Mouse (Mus musculus) hindbrain, embryonic 12.5 days (tissue): ENCODE data around the gene Lrrc3c. TPM values are rescaled to one million over a fixed set of nuclear protein-coding genes. Genes with fewer than 3 reads are reported as not detected.

ENCODE experiments used
- ATAC-seq: fragments of 200-750 bp; cut with Nextera tagmentation; 2 replicates; pipeline ENCODE4 v1.8.0; 2017; ENCODE audit warnings: moderate TSS enrichment; ENCODE audit not compliant: low FRiP score
- H3K27ac ChIP-seq: fragments of 300-500 bp; sonication (generic); 2 replicates; pipeline ENCODE4 v1.5.1; 2016; ENCODE audit warnings: mild to moderate bottlenecking
- H3K27me3 ChIP-seq: fragments of 300-500 bp; sonication (generic); 2 replicates; pipeline ENCODE4 v1.6.1; 2016; ENCODE audit warnings: mild to moderate bottlenecking
- H3K36me3 ChIP-seq: fragments of 300-500 bp; sonication (generic); 2 replicates; pipeline ENCODE4 v1.6.1; 2016; ENCODE audit warnings: mild to moderate bottlenecking
- H3K4me1 ChIP-seq: fragments of 300-500 bp; sonication (generic); 2 replicates; pipeline ENCODE4 v1.6.1; 2016
- H3K4me2 ChIP-seq: fragments of 300-500 bp; sonication (generic); replicated peaks from 2 replicates; pipeline ENCODE4 v1.6.1; 2016; ENCODE audit warnings: mild to moderate bottlenecking
- H3K4me3 ChIP-seq: fragments of 300-500 bp; sonication (generic); 2 replicates; pipeline ENCODE4 v1.5.1; 2016; ENCODE audit warnings: mild to moderate bottlenecking
- H3K9ac ChIP-seq: fragments of 300-500 bp; sonication (generic); 2 replicates; pipeline ENCODE4 v1.6.1; 2016; ENCODE audit warnings: mild to moderate bottlenecking, moderate library complexity
- H3K9me3 ChIP-seq: fragments of 300-500 bp; sonication (generic); replicated peaks from 2 replicates; pipeline ENCODE4 v1.6.1; 2016; ENCODE audit warnings: mild to moderate bottlenecking
- WGBS: fragments of 180-500 bp; shearing (Covaris S2); methylation state at CpG from one replicate; pipeline ENCODE4 v1.1.7; 2016; 5-methylcytosine and 5-hydroxymethylcytosine counted together
- polyA plus RNA-seq: library from polyadenylated mRNA; unstranded; fragments of >200 nt; fragmentation: Nextera tagmentation; extraction: Ambion mirVana; gene quantifications from 2 replicates; pipeline ENCODE4 v1.2.1, GENCODE M21; 2016

The Lrrc3c gene
- polyA plus RNA-seq, 1 experiment from 2014 or later = not detected

DNA sequence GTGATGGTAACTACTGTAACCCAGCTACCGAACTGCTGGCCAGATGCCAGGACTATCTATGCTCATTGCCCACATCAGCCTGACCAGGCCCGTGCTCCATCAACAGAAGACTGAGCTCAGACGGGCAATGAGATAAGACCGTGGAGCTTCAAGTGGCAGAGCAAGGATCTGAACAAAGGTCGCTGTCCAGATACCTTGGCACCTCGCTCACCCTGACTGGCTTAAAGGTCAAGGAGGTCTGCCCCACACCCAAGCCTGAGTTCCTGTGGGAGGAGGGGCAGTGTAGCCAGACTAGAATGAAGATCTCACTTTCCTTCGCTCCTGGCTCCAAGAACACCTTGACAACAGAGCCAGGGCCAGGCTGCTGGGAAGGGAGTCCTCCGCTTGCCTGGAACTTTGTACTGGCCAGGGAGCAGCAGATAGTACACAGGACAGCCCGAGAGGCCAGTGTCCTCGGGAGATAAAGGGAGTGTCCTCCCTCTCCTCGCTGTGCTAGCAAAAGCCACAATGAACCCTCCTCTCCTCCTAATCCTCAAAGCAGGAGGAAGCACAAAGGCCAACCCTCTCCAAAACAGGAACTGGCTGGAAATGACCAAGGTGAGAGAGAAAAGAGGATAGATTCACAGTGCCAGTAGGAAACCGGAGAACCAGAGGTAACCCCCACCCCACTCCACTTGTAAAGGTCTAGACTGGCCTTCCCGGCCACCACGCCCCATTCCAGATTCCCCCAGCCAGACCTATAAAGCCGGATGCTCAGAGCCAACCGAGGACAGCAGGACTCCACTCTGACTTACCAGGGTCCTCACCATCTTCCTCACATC, 17.6 kb upstream of the Lrrc3c start:
- Histone ChIP-seq H3K4me2 (no peak overlapping the region), H3K9me3 (no peaks in the 10 kb centered on the region), H3K9ac (no peak overlapping the region), H3K27me3 (0 out of 2 replicates have a peak, but pooled peaks cover 2% of the 10 kb centered on the region), H3K36me3 (peaks cover 32% of the 10 kb centered on the region), H3K27ac (no peak overlapping the region), H3K4me1 (peaks cover 9% of the 10 kb centered on the region), H3K4me3 (no peak overlapping the region)
- no peak for ATAC-seq
- 82% methylated on average over 16 of the region's 16 CpGs for WGBS

DNA sequence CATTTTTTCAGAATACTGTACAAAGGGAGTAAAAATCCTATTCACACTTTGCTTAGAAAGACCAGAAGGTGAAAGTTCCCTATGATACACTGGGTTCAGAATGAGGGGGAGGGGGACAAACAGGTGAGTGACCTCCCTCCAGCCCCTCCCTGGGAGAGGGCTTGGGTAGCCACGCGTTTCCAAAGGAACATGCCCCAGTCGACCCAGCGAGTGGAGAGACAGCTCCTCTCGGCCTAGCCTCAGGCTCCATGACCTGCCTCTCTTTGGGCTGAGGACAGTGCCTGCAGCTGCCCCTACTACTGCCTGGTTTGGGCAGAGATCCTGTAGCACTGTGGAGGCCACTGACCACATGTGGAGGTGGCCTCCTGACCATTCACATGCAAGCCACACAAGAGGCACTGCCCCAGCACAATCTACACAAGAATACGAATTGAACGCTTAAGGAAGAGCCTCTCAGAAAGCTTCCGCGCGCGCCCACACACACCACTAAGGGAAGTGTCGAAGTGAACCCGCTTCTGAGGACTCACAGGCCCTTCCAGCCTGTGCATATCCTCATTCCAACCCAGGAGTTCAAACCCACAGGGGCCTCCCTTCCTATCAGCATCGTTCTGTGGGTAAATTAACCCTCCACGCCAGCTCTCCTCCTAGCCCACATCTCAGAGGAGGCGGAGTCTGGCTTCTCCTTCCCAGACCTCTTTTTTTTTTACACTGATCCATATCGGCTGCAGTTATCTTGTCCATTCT, 16.6 kb upstream of the Lrrc3c start:
- no peak overlapping the region for H3K4me3 ChIP-seq
- 71% methylated on average over 17 of the region's 17 CpGs for WGBS
- peaks cover 19% of the 10 kb centered on the region for H3K4me1 ChIP-seq
- no peak overlapping the region for H3K9ac ChIP-seq
- H3K9me3 ChIP-seq = no peaks in the 10 kb centered on the region
- no peak overlapping the region for H3K4me2 ChIP-seq
- peaks cover 32% of the 10 kb centered on the region for H3K36me3 ChIP-seq
- no peak overlapping the region for H3K27ac ChIP-seq
- H3K27me3 ChIP-seq = no peaks in the 10 kb centered on the region
- no peak for ATAC-seq

DNA sequence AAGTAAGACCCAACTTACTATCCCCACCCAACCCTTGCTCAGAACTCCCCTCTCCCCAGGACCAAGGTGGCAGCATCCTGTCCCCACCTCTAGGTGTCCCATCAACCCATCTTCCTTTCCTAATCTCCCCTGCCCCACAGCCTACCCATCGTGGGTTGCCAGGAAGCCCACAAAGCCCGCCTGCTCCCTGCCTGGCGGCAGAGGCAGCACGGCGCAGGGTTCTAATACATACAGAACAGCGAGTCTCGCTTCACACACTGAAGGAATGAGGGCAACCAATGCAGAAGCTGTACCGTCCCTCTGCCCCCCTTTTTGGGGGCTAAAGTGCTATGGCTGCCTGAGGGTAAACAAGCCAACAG, 16.1 kb upstream of the Lrrc3c start:
- no peaks in the 10 kb centered on the region for H3K9me3 ChIP-seq
- no peaks in the 10 kb centered on the region for H3K27me3 ChIP-seq
- 81% methylated on average over 8 of the region's 8 CpGs for WGBS
- ATAC-seq = no peak
- H3K4me3 ChIP-seq = no peak overlapping the region
- H3K36me3 ChIP-seq = peaks cover 32% of the 10 kb centered on the region
- no peak overlapping the region for H3K27ac ChIP-seq
- H3K9ac ChIP-seq = no peak overlapping the region
- peaks cover 20% of the 10 kb centered on the region for H3K4me1 ChIP-seq
- no peak overlapping the region for H3K4me2 ChIP-seq

DNA sequence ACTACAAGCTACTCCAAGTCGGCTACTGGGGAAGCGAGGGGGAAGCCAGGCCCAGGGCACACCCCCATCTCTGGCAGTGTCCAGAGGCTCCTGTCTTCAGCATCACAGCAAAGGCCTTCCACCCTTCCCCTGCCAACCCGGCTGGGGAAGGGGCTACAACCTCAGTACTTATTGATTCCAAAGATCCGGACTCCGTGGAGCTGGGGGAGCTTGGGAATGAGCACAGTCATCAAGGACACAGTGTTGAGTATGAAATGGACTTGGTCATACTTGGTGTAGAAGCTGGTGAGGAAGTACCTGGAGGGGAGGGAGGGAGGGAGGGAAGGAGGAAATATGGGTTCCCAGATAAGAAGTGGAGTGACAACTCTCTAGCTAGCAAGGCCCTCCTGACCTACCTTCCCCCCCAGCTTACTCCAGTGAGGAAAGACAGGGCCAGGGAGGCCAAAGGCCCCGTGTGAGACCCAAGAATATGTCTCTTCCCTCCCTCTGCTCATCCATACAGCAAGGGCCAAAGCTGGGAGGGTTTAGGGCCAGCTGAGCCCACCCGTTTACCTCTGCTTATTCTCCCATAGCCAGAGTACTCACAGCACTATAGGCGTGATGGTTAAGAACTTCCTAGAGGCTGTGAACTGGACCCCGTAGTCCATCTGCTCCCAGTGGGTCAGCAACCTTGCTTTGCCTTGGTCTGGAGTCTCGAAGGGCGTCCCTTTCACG, 15.4 kb upstream of the Lrrc3c start:
- H3K9ac ChIP-seq = no peak overlapping the region
- H3K36me3 ChIP-seq = peaks cover 32% of the 10 kb centered on the region
- H3K9me3 ChIP-seq = no peaks in the 10 kb centered on the region
- WGBS = 91% methylated on average over 12 of the region's 12 CpGs
- no peak overlapping the region for H3K4me3 ChIP-seq
- no peak for ATAC-seq
- peaks cover 25% of the 10 kb centered on the region for H3K4me1 ChIP-seq
- no peak overlapping the region for H3K4me2 ChIP-seq
- no peaks in the 10 kb centered on the region for H3K27me3 ChIP-seq
- H3K27ac ChIP-seq = no peak overlapping the region; the same call in 1 of the 2 replicates

DNA sequence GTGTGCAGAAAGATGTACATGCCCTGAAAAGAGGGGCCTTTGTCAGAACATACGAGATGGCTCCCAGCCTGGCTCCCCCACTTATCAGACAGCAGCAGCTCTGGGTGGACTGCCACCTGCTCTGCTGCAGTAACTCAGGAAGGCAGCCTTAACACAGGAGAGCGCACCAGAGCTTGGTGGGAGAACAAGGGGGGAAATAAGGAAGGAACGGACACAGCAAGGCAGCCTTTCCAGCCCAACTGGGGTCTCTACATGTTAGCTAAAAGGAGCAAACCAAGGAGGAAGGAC, 14.9 kb upstream of the Lrrc3c start:
- H3K4me3 ChIP-seq = no peak overlapping the region
- ATAC-seq = no peak
- H3K27ac ChIP-seq = no peak overlapping the region; the same call in 1 of the 2 replicates
- peaks cover 30% of the 10 kb centered on the region for H3K4me1 ChIP-seq
- H3K27me3 ChIP-seq = no peaks in the 10 kb centered on the region
- peak overlapping the region; percentile 8; the same call in 1 of the 2 replicates for H3K9ac ChIP-seq
- no peak overlapping the region for H3K4me2 ChIP-seq
- H3K9me3 ChIP-seq = no peaks in the 10 kb centered on the region
- 88% methylated on average over 3 of the region's 3 CpGs for WGBS
- H3K36me3 ChIP-seq = peaks cover 32% of the 10 kb centered on the region

DNA sequence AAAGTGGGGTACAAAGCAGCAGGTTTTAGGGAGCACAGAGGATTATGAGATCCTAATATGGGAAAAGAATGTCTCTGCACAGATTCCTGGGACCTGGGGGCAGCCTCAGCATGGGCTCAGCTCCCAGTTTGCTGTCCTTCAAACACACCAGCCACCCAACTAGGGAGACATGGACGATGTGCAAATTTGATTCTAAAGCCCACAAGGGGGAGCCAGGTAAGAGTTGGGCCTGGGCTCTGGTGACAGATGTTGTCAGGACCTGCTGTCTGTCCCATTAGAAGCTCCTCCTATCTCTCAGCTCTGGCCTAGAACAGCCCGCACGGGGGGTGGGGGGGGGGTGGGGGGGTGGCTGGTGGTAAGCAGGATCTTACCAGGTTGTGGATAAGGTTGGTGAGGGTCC, 14.5 kb upstream of the Lrrc3c start:
- Histone ChIP-seq H3K4me1 (peaks cover 33% of the 10 kb centered on the region), H3K4me2 (no peak overlapping the region), H3K27me3 (no peaks in the 10 kb centered on the region), H3K36me3 (peaks cover 32% of the 10 kb centered on the region), H3K9ac (peak overlapping the region; percentile 8; the same call in 1 of the 2 replicates), H3K9me3 (no peaks in the 10 kb centered on the region), H3K4me3 (no peak overlapping the region), H3K27ac (no peak overlapping the region)
- ATAC-seq = no peak
- 39% methylated on average over 3 of the region's 3 CpGs for WGBS

DNA sequence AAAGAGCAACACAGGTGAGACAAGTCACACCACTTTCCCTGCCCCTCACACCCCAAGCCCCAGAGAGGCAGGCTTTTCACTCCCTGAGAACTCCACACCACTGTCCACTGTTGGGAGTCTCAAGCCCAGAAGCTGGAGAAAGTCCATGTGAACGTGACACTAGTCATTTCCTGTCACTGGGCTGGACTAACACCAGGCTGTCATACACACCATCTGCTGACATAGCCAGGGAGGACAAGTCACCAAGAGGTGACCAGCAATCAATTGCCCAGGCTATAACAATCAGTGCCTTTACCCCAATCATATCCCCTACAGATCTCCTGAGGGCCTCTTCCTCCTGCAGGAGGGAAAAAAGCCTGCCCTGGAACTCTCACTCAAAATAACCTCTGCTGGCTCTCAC, 13.9 kb upstream of the Lrrc3c start:
- ATAC-seq = no peak
- H3K4me2 ChIP-seq = no peak overlapping the region
- H3K9me3 ChIP-seq = no peaks in the 10 kb centered on the region
- H3K27me3 ChIP-seq = no peaks in the 10 kb centered on the region
- peaks cover 32% of the 10 kb centered on the region for H3K36me3 ChIP-seq
- no peak overlapping the region for H3K27ac ChIP-seq
- peaks cover 34% of the 10 kb centered on the region for H3K4me1 ChIP-seq
- 67% methylated on average over 1 of the region's 1 CpGs for WGBS
- H3K4me3 ChIP-seq = no peak overlapping the region
- H3K9ac ChIP-seq = no peak overlapping the region

DNA sequence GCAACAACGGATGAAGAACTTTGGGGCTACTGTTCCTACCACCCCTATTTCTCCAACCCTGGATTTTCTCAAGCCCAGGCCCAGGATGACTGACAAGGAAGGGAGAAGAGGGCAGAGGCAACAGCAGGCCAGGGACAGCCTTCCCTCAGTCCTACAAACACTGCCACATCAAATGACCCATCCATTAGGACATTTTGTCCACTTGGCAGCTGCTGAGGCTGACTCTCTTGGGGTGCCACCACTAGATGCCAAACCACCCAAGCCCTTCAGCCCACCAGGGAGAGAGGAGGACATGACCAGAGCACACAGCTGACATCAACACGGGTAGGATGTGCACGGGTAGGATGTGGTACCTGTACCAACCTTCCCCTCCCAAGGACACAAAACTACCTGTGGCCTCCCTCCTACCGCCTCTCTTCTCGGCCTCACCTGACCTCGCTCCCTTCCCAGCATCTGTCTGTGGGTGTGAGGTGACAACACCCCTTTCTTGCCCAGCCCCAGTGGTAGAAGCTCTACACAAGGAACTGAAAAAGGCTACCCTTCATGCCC, 13.4 kb upstream of the Lrrc3c start:
- Histone ChIP-seq H3K4me2 (no peak overlapping the region; the same call in 1 of the 2 replicates), H3K27me3 (no peaks in the 10 kb centered on the region), H3K9ac (no peak overlapping the region), H3K4me1 (peaks cover 34% of the 10 kb centered on the region), H3K9me3 (no peaks in the 10 kb centered on the region), H3K4me3 (no peak overlapping the region), H3K27ac (no peak overlapping the region), H3K36me3 (peaks cover 32% of the 10 kb centered on the region)
- ATAC-seq = no peak
- WGBS = 96% methylated on average over 6 of the region's 6 CpGs

GRCm38 (mm10) chr11:98586087-98586891, 11.8 kb upstream of the Lrrc3c start:
- Histone ChIP-seq H3K36me3 (peaks cover 23% of the 10 kb centered on the region), H3K4me3 (peak overlapping the region; percentile 86), H3K27ac (peak overlapping the region; percentile 86; the same call in 1 of the 2 replicates), H3K9ac (peak overlapping the region; percentile 90), H3K4me2 (peak overlapping the region; percentile 93), H3K4me1 (peaks cover 34% of the 10 kb centered on the region), H3K9me3 (no peaks in the 10 kb centered on the region), H3K27me3 (no peaks in the 10 kb centered on the region)
- 2% methylated on average over 22 of the region's 22 CpGs for WGBS
- peak; percentile 63 for ATAC-seq

DNA sequence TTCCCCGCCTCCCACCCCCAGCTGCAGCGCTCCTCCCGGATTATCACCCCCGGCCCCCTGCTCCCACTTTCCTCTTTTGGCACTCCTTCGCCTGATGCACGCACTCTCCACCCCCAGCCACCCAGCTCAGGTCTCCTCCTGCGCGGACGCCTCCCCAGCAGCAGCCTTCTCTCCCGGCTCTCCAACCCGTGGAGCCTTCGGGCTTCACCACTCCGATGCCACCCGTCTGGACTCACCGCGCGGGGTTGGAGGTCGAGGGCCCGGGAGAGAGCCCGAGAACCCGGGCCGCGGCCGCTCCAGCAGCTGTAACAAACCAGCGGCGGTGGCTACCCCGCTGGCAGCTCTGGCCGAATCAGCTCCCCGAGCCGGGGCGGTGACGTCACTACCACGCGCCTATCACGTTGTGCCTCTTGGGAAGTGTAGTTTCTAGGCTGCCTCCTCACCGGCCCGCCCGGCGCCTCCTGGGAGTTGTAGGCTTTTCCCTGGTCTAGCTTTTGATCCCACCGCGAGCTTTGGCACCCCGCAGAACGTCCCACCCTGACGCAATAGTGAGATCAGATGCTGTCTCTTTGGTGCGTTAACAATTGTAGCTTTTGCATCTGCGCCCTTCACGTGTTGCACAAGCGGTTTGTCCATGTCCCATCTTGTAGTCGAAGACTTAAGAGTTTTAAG, 11.1 kb upstream of the Lrrc3c start, which contains the start of gene Ormdl3:
Ormdl3 (minus strand) TSS at position 477 of the 672 bp plus-strand sequence.
- H3K27me3 ChIP-seq = no peaks in the 10 kb centered on the region

More for the DNA sequence above, 11.1 kb upstream of the Lrrc3c start, which contains the start of gene Ormdl3:
- Histone ChIP-seq H3K4me1 (peaks cover 34% of the 10 kb centered on the region), H3K9me3 (no peaks in the 10 kb centered on the region), H3K4me2 (peak within 1 kb of the TSS; percentile 93), H3K4me3 (peak within 1 kb of the TSS; percentile 86), H3K27ac (peak within 1 kb of the TSS; percentile 86), H3K36me3 (peaks cover 17% of the 10 kb centered on the region), H3K9ac (peak within 1 kb of the TSS; percentile 90)
- ATAC-seq = peak; percentile 96
- WGBS = under 1% methylated on average over 49 of the region's 49 CpGs
